Comparison of ENCODE assay signal across 9 mouse cellular contexts in genomic region chrX:75155576-75156243, GRCm38 (mm10). TPM values are rescaled to one million over a fixed set of nuclear protein-coding genes. Genes with fewer than 3 reads are reported as not detected.
DNase-seq lines count a peak whose midpoint lies in the region; ATAC-seq lines count a peak whose summit lies in the region.
"Had no signal": no experiment of that assay in that cellular context is flagged by ENCODE, and none has a peak within 500 bp of the region (broad histone marks: within the 10 kb centered on the region; RNA-seq: fewer than 3 reads in every experiment).

No protein-coding gene starts in this region.

- H3K27ac ChIP-seq in hindbrain, embryonic 11.5 days (ENCODE audit: low read depth, low read length) = no peak overlapping the region
- no peak overlapping the region for H3K27ac ChIP-seq in limb, embryonic 13.5 days
- H3K27ac ChIP-seq in midbrain, embryonic 11.5 days (ENCODE audit: low read depth, low read length) = no peak overlapping the region

- no peaks in the 10 kb centered on the region for H3K27me3 ChIP-seq in hindbrain, embryonic 11.5 days (ENCODE audit: control insufficient read depth, insufficient read depth, low read length)
- H3K27me3 ChIP-seq in limb, embryonic 13.5 days = no peaks in the 10 kb centered on the region
- H3K27me3 ChIP-seq in midbrain, embryonic 11.5 days (ENCODE audit: control insufficient read depth, insufficient read depth, low read length) = no peaks in the 10 kb centered on the region
- H3K27me3 ChIP-seq: Patski had no signal

- peak; percentile 3 to 13 for DNase-seq in left cerebral cortex, adult 18-20 months (ENCODE audit: low spot score in 2 of 2)
- DNase-seq in left cerebral cortex, adult 11 months (ENCODE audit: low spot score) = no peak
- DNase-seq in cerebellum, adult 9-11 months = peak; percentile 43
- peak; percentile 29 for DNase-seq in gastrocnemius, adult 18-20 months (ENCODE audit: low spot score)
- DNase-seq in hindbrain, embryonic 11.5 days (ENCODE audit: low spot score) = peak; percentile 49
- DNase-seq in midbrain, embryonic 11.5 days (ENCODE audit: low spot score, missing footprints) = peak; percentile 89
- DNase-seq in testis, postnatal 10 days (ENCODE audit: low spot score) = peak; percentile 48

- peak; percentile 88 for ATAC-seq in hindbrain, embryonic 11.5 days (ENCODE audit: low FRiP score)
- ATAC-seq in limb, embryonic 13.5 days (ENCODE audit: low FRiP score, low read depth) = peak; percentile 77
- ATAC-seq in midbrain, embryonic 11.5 days (ENCODE audit: low FRiP score) = peak; percentile 95
- ATAC-seq: Patski had no signal

- peak overlapping the region; percentile 40; the same call in 1 of the 2 replicates for H3K9ac ChIP-seq in hindbrain, embryonic 11.5 days (ENCODE audit: low read depth, low read length)
- peak overlapping the region; percentile 61 for H3K9ac ChIP-seq in limb, embryonic 13.5 days
- peak overlapping the region; percentile 49 for H3K9ac ChIP-seq in midbrain, embryonic 11.5 days (ENCODE audit: low read length)

- H3K4me3 ChIP-seq in hindbrain, embryonic 11.5 days (ENCODE audit: low read depth, low read length) = peak overlapping the region; percentile 35
- peak overlapping the region; percentile 47 for H3K4me3 ChIP-seq in limb, embryonic 13.5 days
- peak overlapping the region; percentile 29 for H3K4me3 ChIP-seq in midbrain, embryonic 11.5 days (ENCODE audit: low read depth, low read length)

- no peaks in the 10 kb centered on the region for H3K36me3 ChIP-seq in hindbrain, embryonic 11.5 days (ENCODE audit: control insufficient read depth, insufficient read depth, low read length)
- H3K36me3 ChIP-seq in limb, embryonic 13.5 days = no peaks in the 10 kb centered on the region
- no peaks in the 10 kb centered on the region for H3K36me3 ChIP-seq in midbrain, embryonic 11.5 days (ENCODE audit: control insufficient read depth, insufficient read depth, low read length)

- 20% methylated on average over 11 of the region's 49 CpGs for WGBS in hindbrain, embryonic 11.5 days
- 27% methylated on average over 24 of the region's 49 CpGs for WGBS in limb, embryonic 13.5 days
- WGBS in midbrain, embryonic 11.5 days = 34% methylated on average over 20 of the region's 49 CpGs

- no peaks in the 10 kb centered on the region for H3K9me3 ChIP-seq in hindbrain, embryonic 11.5 days (ENCODE audit: control insufficient read depth, low read length)
- H3K9me3 ChIP-seq in limb, embryonic 13.5 days = no peaks in the 10 kb centered on the region
- no peaks in the 10 kb centered on the region for H3K9me3 ChIP-seq in midbrain, embryonic 11.5 days (ENCODE audit: control insufficient read depth, low read length)

- H3K4me2 ChIP-seq in hindbrain, embryonic 11.5 days (replicated peaks; ENCODE audit: low read depth, low read length) = peak overlapping the region; percentile 47
- H3K4me2 ChIP-seq in limb, embryonic 13.5 days (replicated peaks) = peak overlapping the region; percentile 64
- H3K4me2 ChIP-seq in midbrain, embryonic 11.5 days = peak overlapping the region; percentile 43

- H3K4me1 ChIP-seq in hindbrain, embryonic 11.5 days (replicated peaks; ENCODE audit: control insufficient read depth, insufficient read depth, low read length) = no peaks in the 10 kb centered on the region
- H3K4me1 ChIP-seq in limb, embryonic 13.5 days = no peaks in the 10 kb centered on the region
- H3K4me1 ChIP-seq in midbrain, embryonic 11.5 days (ENCODE audit: control insufficient read depth, insufficient read depth, low read length) = no peaks in the 10 kb centered on the region

RNA-seq across cellular contexts. Expression of gene Smim9, which starts 7.9 kb away (rescaled TPM):
- total RNA-seq in left cerebral cortex, adult 18-20 months (2021) = not detected
- total RNA-seq in gastrocnemius, adult 18-20 months (2021) = not detected
- polyA plus RNA-seq in hindbrain, embryonic 11.5 days (2014; fragmentation: Nextera tagmentation; extraction: Ambion mirVana) = not detected in 2 replicates
- not detected in 2 replicates for polyA plus RNA-seq in limb, embryonic 13.5 days (2015; fragmentation: Nextera tagmentation; extraction: Ambion mirVana)
- polyA plus RNA-seq in midbrain, embryonic 11.5 days (2014; fragmentation: Nextera tagmentation; extraction: Ambion mirVana) = not detected in 2 replicates
- polyA plus RNA-seq: Patski had no signal

RNA-seq across cellular contexts. Expression of gene Mpp1, which starts 24.9 kb away (rescaled TPM):
- total RNA-seq in left cerebral cortex, adult 18-20 months (2021) = 10 to 100 TPM; 39.1 to 39.5 TPM
- total RNA-seq in gastrocnemius, adult 18-20 months (2021) = 10 to 100 TPM; 10.4 to 11.8 TPM
- 25.0 and 28.0 TPM in 2 replicates for polyA plus RNA-seq in hindbrain, embryonic 11.5 days (2014; fragmentation: Nextera tagmentation; extraction: Ambion mirVana)
- polyA plus RNA-seq in limb, embryonic 13.5 days (2015; fragmentation: Nextera tagmentation; extraction: Ambion mirVana) = 47.9 and 48.6 TPM in 2 replicates
- polyA plus RNA-seq in midbrain, embryonic 11.5 days (2014; fragmentation: Nextera tagmentation; extraction: Ambion mirVana) = 24.6 and 28.6 TPM in 2 replicates
